Mouse (Mus musculus): ENCODE results near the gene Abcb6. TPM values are rescaled to one million over a fixed set of nuclear protein-coding genes. Genes with fewer than 3 reads are reported as not detected.

Abcb6 gene
- total and polyA plus RNA-seq, 3 experiments = 15.5 to 29.0 (median 19.2) TPM

DNA sequence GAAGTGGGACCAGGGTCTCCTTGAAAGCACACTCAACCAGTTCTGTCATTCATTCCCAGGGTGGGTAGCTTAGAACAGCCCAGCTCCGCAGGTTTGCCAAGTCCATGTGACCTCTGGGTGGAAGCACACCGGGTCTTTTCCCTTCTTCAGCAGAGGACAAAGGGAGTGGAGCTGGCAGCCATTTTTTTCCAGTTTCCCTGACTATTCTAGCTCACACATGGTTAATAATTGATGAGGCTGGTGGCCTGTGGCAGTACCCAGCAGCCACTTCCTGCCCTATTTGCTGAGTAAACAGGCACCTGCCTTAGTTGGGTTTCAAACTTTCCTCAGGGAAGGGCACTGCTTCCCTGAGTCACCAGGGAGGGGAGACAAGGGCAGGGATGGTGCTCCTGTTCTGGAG, 34.2 kb upstream of the Abcb6 start:
- no peak for DNase-seq (ENCODE audit: extremely low read depth)
- Histone ChIP-seq H3K4me1 (ENCODE audit: control insufficient read depth in 1 of 2, insufficient read depth in 2 of 2) (peaks cover 24 to 78% of the 10 kb centered on the region in 2 experiments), H3K9ac (ENCODE audit: insufficient read depth, low read depth) (no peak overlapping the region), H3K9me3 (replicated peaks; ENCODE audit: low read length) (no peaks in the 10 kb centered on the region), H3K27ac (ENCODE audit: insufficient read depth, low read depth) (no peak overlapping the region), H3K4me2 (ENCODE audit: insufficient read depth, low read depth, poor library complexity, severe bottlenecking) (no peak overlapping the region), H3K4me3 (replicated peaks in 1 of 3; ENCODE audit: low read depth in 2 of 3, low read length in 2 of 3, poor library complexity in 1 of 3) (no peak overlapping the region), H3K27me3 (replicated peaks) (no peaks in the 10 kb centered on the region), H3K36me3 (replicated peaks in 1 of 2; ENCODE audit: control insufficient read depth in 1 of 2, insufficient read depth in 1 of 2, low read length in 1 of 2) (peaks cover 47 to 61% of the 10 kb centered on the region in 2 experiments), H3K79me2 (replicated peaks; ENCODE audit: control insufficient read depth, extremely low read depth, insufficient read depth, poor library complexity, severe bottlenecking) (peaks cover 48% of the 10 kb centered on the region)
- dilution Hi-C loops (cut with MboI; ENCODE audit: extremely low pct_ligation_motif_present, extremely low pct_unique_long_range_greater_than_20kb, low sequenced_read_pairs) (no loop called here), in situ Hi-C loops (cut with MboI; ENCODE audit: low pct_ligation_motif_present, low pct_unique_long_range_greater_than_20kb, low sequenced_read_pairs) (no loop called here)
- TF ChIP-seq EP300 (IDR thresholded peaks at IDR 0.05; ENCODE audit: low read length) (no peak), POLR2AphosphoS2 (IDR thresholded peaks at IDR 0.05; ENCODE audit: low read depth, low read length) (0 out of 2 replicates have a peak, but pooled peaks have one; percentile 22)

GRCm38 (mm10) chr1:75213096-75213495, 32.9 kb upstream of the Abcb6 start:
- Histone ChIP-seq H3K9ac (ENCODE audit: insufficient read depth, low read depth) (no peak overlapping the region), H3K27ac (ENCODE audit: insufficient read depth, low read depth) (no peak overlapping the region), H3K4me3 (replicated peaks in 1 of 3; ENCODE audit: low read depth in 2 of 3, low read length in 2 of 3, poor library complexity in 1 of 3) (no peak overlapping the region), H3K36me3 (replicated peaks in 1 of 2; ENCODE audit: control insufficient read depth in 1 of 2, insufficient read depth in 1 of 2, low read length in 1 of 2) (peaks cover 47 to 61% of the 10 kb centered on the region in 2 experiments), H3K9me3 (replicated peaks; ENCODE audit: low read length) (no peaks in the 10 kb centered on the region), H3K4me1 (ENCODE audit: control insufficient read depth in 1 of 2, insufficient read depth in 2 of 2) (peaks cover 24 to 79% of the 10 kb centered on the region in 2 experiments), H3K4me2 (ENCODE audit: insufficient read depth, low read depth, poor library complexity, severe bottlenecking) (no peak overlapping the region), H3K27me3 (replicated peaks) (no peaks in the 10 kb centered on the region), H3K79me2 (replicated peaks; ENCODE audit: control insufficient read depth, extremely low read depth, insufficient read depth, poor library complexity, severe bottlenecking) (peaks cover 39% of the 10 kb centered on the region)
- TF ChIP-seq MAFK (IDR thresholded peaks at IDR 0.05; ENCODE audit: insufficient replicate concordance, low read length) (no peak), ZC3H11A (IDR thresholded peaks at IDR 0.05; ENCODE audit: low read depth, low read length) (no peak), KAT2A (IDR thresholded peaks at IDR 0.05; ENCODE audit: insufficient replicate concordance, low read length) (no peak), POLR2AphosphoS2 (IDR thresholded peaks at IDR 0.05; ENCODE audit: low read depth, low read length) (no peak; the same call in 1 of the 2 replicates), MYC (IDR thresholded peaks at IDR 0.05; ENCODE audit: low read depth, low read length) (no peak), SMC3 (IDR thresholded peaks at IDR 0.05; ENCODE audit: low read depth, low read length) (no peak), JUN (IDR thresholded peaks at IDR 0.05; ENCODE audit: insufficient read depth, low read depth, low read length) (no peak), ELF1 (IDR thresholded peaks at IDR 0.05; ENCODE audit: low read depth, low read length) (no peak), GABPA (IDR thresholded peaks at IDR 0.05; ENCODE audit: insufficient replicate concordance, low read depth, low read length) (no peak), RCOR1 (conservative IDR thresholded peaks at IDR 0.05; ENCODE audit: low read depth, low read length) (no peak), NRF1 (IDR thresholded peaks at IDR 0.05; ENCODE audit: low read depth, low read length) (no peak), MEF2A (IDR thresholded peaks at IDR 0.05; ENCODE audit: borderline replicate concordance, low read depth, low read length) (no peak), TBP (conservative IDR thresholded peaks at IDR 0.05; ENCODE audit: low read depth, low read length) (no peak), RAD21 (IDR thresholded peaks at IDR 0.05; ENCODE audit: low read depth, low read length) (no peak), TCF12 (IDR thresholded peaks at IDR 0.05; ENCODE audit: low read depth, low read length) (no peak), UBTF (IDR thresholded peaks at IDR 0.05; ENCODE audit: low read depth, low read length) (no peak), ZMIZ1 (IDR thresholded peaks at IDR 0.05; ENCODE audit: low read depth, low read length) (no peak), USF2 (conservative IDR thresholded peaks at IDR 0.05; ENCODE audit: low read depth, low read length) (no peak), CHD2 (IDR thresholded peaks at IDR 0.05; ENCODE audit: low read length) (no peak), ETS1 (conservative IDR thresholded peaks at IDR 0.05; ENCODE audit: low read depth, low read length) (no peak)
- in situ Hi-C loops (cut with MboI; ENCODE audit: low pct_ligation_motif_present, low pct_unique_long_range_greater_than_20kb, low sequenced_read_pairs) = no loop called here
- dilution Hi-C loops (cut with MboI; ENCODE audit: extremely low pct_ligation_motif_present, extremely low pct_unique_long_range_greater_than_20kb, low sequenced_read_pairs) = no loop called here
- DNase-seq (ENCODE audit: extremely low read depth) = no peak
